Mouse (Mus musculus) G1E (cell line): Measurements from ENCODE around the gene B3gnt3. TPM values are rescaled to one million over a fixed set of nuclear protein-coding genes. Genes with fewer than 3 reads are reported as not detected.
"Not testable (repeated sequence)": the region's sequence is repeated elsewhere in the genome, so short reads cannot be mapped to it uniquely, and the experiment has no call there.

Source experiments
- ATAC-seq: 2 replicates; pipeline ENCODE4 v1.8.0; 2016; ENCODE audit warnings: mild to moderate bottlenecking; ENCODE audit not compliant: insufficient number of reproducible peaks, poor library complexity, low FRiP score, severe bottlenecking; ENCODE audit errors: extremely low read depth
- DNase-seq: peaks from one replicate; pipeline ENCODE4 v3.0.0; 2012; ENCODE audit warnings: low spot score
- H3K27me3 ChIP-seq: 2 replicates; pipeline ENCODE4 v1.6.1; 2012; ENCODE audit warnings: mild to moderate bottlenecking, low read length, inconsistent platforms; ENCODE audit not compliant: insufficient read depth
- H3K36me3 ChIP-seq: replicated peaks from 2 replicates; pipeline ENCODE3; 2012; ENCODE audit warnings: mild to moderate bottlenecking, inconsistent platforms
- H3K4me1 ChIP-seq: 2 replicates; pipeline ENCODE4 v1.6.1; 2012; ENCODE audit warnings: low read depth, low read length, inconsistent platforms, mixed read lengths; ENCODE audit not compliant: insufficient read depth
- H3K4me3 ChIP-seq: 2 replicates; pipeline ENCODE4 v1.5.1; 2012; ENCODE audit warnings: low read depth, mild to moderate bottlenecking, inconsistent platforms, low read length, moderate library complexity, mixed read lengths
- H3K9me3 ChIP-seq: replicated peaks from 2 replicates; pipeline ENCODE4 v1.6.1; 2012; ENCODE audit warnings: inconsistent platforms
- CTCF ChIP-seq: IDR thresholded peaks from 2 replicates; pipeline ENCODE4 v1.5.1; 2012; ENCODE audit warnings: low read depth, low read length, inconsistent platforms, mixed read lengths
- GATA1 ChIP-seq: IDR thresholded peaks from 2 replicates; pipeline ENCODE4 v1.6.1; 2012; ENCODE audit warnings: borderline replicate concordance, low read length, inconsistent platforms, mixed read lengths
- GATA2 ChIP-seq: IDR thresholded peaks from 2 replicates; pipeline ENCODE4 v1.6.1; 2012; ENCODE audit warnings: low read depth, low read length, inconsistent platforms, borderline replicate concordance
- POLR2AphosphoS5 ChIP-seq: IDR thresholded peaks from 2 replicates; pipeline ENCODE4 v1.6.1; 2012; ENCODE audit warnings: low read depth, low read length, inconsistent platforms; ENCODE audit not compliant: insufficient replicate concordance
- TAL1 ChIP-seq: conservative IDR thresholded peaks from 2 replicates; pipeline ENCODE4 v1.6.1; 2012; ENCODE audit warnings: low read depth, low read length, inconsistent platforms, mixed read lengths
- polyA plus RNA-seq: library from polyadenylated mRNA; stranded (reverse); fragments of >175 nt; gene quantifications from 2 replicates; pipeline ENCODE4 v1.2.3, GENCODE M21; 2012
- total RNA-seq, 2 experiments: library from RNA; stranded (forward) in 1 of 2; stranded (reverse) in 1 of 2; fragments of 200-1000 nt in 1 of 2; fragments of >200 nt in 1 of 2; fragmentation: Nextera tagmentation in 1 of 2; gene quantifications; 2 replicates each; pipeline ENCODE4 v1.2.3; 2014 to 2017

Gene B3gnt3
- total and polyA plus RNA-seq, 3 experiments = 0.05 TPM; not detected in 2

GRCm38 (mm10) chr8:71711574-71711973 lies 10.0 kb upstream of the B3gnt3 start:
- no peak for DNase-seq
- no peak overlapping the region for H3K4me3 ChIP-seq
- peaks cover 5% of the 10 kb centered on the region; the same call in 1 of the 2 replicates for H3K4me1 ChIP-seq
- peaks cover 78% of the 10 kb centered on the region for H3K36me3 ChIP-seq
- no peak for TF ChIP-seq TAL1
- no peak for TF ChIP-seq CTCF
- TF ChIP-seq GATA1 = no peak
- peaks cover 8% of the 10 kb centered on the region; the same call in 1 of the 2 replicates for H3K27me3 ChIP-seq
- no peaks in the 10 kb centered on the region for H3K9me3 ChIP-seq
- ATAC-seq = no peak

- no peaks in the 10 kb centered on the region for H3K9me3 ChIP-seq
- TF ChIP-seq CTCF (peak; percentile 72), POLR2AphosphoS5 (no peak)
- no peak overlapping the region for H3K4me3 ChIP-seq
- DNase-seq (peak; percentile 47), ATAC-seq (no peak)
- peaks cover 64% of the 10 kb centered on the region for H3K36me3 ChIP-seq
- H3K4me1 ChIP-seq = peaks cover 5% of the 10 kb centered on the region; the same call in 1 of the 2 replicates
- H3K27me3 ChIP-seq = peaks cover 8% of the 10 kb centered on the region; the same call in 1 of the 2 replicates
Measured at GRCm38 (mm10) chr8:71709800-71710446, 8.3 kb upstream of the B3gnt3 start.

- no peak for ATAC-seq
- Histone ChIP-seq H3K4me1 (peaks cover 5% of the 10 kb centered on the region; the same call in 1 of the 2 replicates), H3K4me3 (no peak overlapping the region; the same call in 1 of the 2 replicates), H3K27me3 (peaks cover 8% of the 10 kb centered on the region; the same call in 1 of the 2 replicates), H3K9me3 (no peaks in the 10 kb centered on the region), H3K36me3 (peaks cover 58% of the 10 kb centered on the region)
- TF ChIP-seq POLR2AphosphoS5 (no peak), GATA2 (no peak), CTCF (no peak), GATA1 (no peak), TAL1 (no peak)
- no peak for DNase-seq
Measured at GRCm38 (mm10) chr8:71709134-71709799, 7.7 kb upstream of the B3gnt3 start.

GRCm38 (mm10) chr8:71707874-71708273 lies 6.3 kb upstream of the B3gnt3 start:
- peak; percentile 32 for DNase-seq
- Histone ChIP-seq H3K9me3 (no peaks in the 10 kb centered on the region), H3K36me3 (peaks cover 44% of the 10 kb centered on the region), H3K4me1 (peaks cover 7% of the 10 kb centered on the region), H3K27me3 (peaks cover 9% of the 10 kb centered on the region; the same call in 1 of the 2 replicates), H3K4me3 (no peak overlapping the region)
- peak; percentile 66 for TF ChIP-seq CTCF
- no peak for TF ChIP-seq TAL1
- ATAC-seq = no peak

GRCm38 (mm10) chr8:71703400-71703799 lies 1.8 kb upstream of the B3gnt3 start:
- not testable (repeated sequence) for H3K9me3 ChIP-seq, ATAC-seq, H3K4me1 ChIP-seq, H3K4me3 ChIP-seq, H3K36me3 ChIP-seq, DNase-seq
- H3K27me3 ChIP-seq = peaks cover 20% of the 10 kb centered on the region; the same call in 1 of the 2 replicates

DNA sequence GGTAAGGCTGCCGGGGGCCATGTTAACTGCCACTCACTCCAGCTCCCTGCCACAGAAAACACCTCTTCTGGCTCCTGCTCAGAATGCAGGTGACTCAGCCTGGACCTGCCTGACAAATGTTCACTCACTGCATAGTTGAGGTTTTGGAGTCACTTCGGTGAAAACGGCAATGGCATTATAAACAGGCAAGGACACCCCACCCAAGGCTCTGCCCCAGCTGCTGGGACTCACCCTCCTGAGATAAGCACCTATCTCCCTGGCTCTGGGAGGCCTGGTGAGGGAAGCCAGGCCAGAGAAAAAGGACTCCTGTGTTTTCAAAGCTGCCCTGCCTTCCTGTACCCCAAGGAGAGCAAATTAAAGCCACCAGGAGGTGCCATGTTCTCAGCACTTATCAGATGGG lies 1.3 kb upstream of the B3gnt3 start:
- peaks cover 9% of the 10 kb centered on the region for H3K4me1 ChIP-seq
- ATAC-seq = no peak
- no peak for DNase-seq
- no peak for TF ChIP-seq CTCF
- TF ChIP-seq GATA1 = no peak
- no peak for TF ChIP-seq POLR2AphosphoS5
- TF ChIP-seq GATA2 = no peak
- TF ChIP-seq TAL1 = no peak
- H3K36me3 ChIP-seq = no peaks in the 10 kb centered on the region
- no peaks in the 10 kb centered on the region for H3K9me3 ChIP-seq
- peaks cover 20% of the 10 kb centered on the region; the same call in 1 of the 2 replicates for H3K27me3 ChIP-seq
- no peak overlapping the region for H3K4me3 ChIP-seq

GRCm38 (mm10) chr8:71702087-71702432 lies 471 bp upstream of the B3gnt3 start:
- Histone ChIP-seq H3K4me3 (no peak overlapping the region), H3K4me1 (peaks cover 9% of the 10 kb centered on the region), H3K36me3 (no peaks in the 10 kb centered on the region), H3K27me3 (peaks cover 18% of the 10 kb centered on the region; the same call in 1 of the 2 replicates), H3K9me3 (no peaks in the 10 kb centered on the region)
- ATAC-seq = no peak
- TF ChIP-seq GATA1 (no peak), CTCF (no peak), GATA2 (no peak), POLR2AphosphoS5 (no peak)
- DNase-seq = no peak
